Mouse (Mus musculus): ENCODE data around the gene Cd4. TPM values are rescaled to one million over a fixed set of nuclear protein-coding genes. Genes with fewer than 3 reads are reported as not detected.
"Not testable (repeated sequence)": the region's sequence is repeated elsewhere in the genome, so short reads cannot be mapped to it uniquely, and the experiment has no call there.

The Cd4 gene
- polyA plus RNA-seq, 1 experiment, result 1.3 TPM

DNA sequence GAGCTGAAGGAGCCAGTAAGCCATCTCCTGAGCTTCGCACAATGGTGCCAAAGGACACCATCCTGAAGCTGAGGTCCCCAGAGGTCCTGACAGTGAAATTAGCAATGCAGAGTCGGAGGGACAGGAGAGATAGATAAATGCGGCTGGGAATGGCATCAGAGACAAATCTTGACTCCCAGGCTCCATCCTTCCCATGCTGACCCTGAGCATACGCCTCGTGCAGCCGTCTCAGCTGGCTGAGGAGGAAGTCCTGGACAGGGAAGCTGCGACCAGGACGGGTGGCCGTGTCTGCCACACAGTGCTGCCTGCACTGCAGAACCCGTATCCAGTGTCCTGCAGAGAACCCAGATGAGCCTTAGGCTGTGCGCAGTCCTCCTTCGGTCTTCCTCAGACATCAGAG is 33.4 kb downstream of the Cd4 start:
- DNase-seq (ENCODE audit: low spot score), result no peak

DNA sequence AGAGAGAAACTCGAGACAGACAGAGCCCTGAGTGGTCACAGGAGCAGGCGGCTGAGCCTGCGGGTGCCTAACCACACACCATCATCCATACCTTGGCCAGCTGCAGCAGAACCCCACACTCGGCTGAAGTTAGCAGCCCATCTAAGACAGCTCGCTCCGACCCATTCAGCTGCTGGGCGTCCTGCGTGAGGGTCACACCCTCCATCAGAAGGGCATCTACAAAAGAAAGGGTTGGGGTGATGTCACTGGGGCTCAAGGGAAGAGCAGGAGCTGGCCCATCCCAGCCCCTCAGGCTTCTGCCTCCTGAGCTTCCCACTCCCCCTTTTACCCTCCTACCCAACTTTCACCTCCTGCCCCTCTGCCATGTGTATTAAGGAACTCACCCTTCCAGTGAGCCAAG is 37.5 kb downstream of the Cd4 start:
- no peak for DNase-seq (ENCODE audit: low spot score)

DNA sequence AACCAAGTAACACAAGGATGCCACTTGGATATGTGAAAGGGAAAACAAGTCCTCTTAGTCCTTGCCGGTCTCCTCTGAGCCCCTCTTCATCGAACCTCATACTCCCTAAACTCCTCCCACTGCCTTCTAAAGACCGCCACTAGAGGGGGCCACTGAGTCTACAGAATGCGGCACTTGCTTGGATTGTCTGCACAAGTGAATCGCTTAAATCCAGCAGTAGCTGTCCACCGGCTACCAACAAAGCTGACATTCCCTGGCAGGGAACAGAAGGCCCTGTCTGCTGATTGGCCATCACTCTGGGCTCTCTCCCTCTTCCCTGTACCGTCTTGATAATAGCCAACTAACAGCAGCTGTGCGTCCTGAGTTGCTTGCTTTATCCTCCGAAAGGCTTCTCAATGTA is 40.7 kb downstream of the Cd4 start:
- DNase-seq (ENCODE audit: low spot score), result peak; percentile 71

DNA sequence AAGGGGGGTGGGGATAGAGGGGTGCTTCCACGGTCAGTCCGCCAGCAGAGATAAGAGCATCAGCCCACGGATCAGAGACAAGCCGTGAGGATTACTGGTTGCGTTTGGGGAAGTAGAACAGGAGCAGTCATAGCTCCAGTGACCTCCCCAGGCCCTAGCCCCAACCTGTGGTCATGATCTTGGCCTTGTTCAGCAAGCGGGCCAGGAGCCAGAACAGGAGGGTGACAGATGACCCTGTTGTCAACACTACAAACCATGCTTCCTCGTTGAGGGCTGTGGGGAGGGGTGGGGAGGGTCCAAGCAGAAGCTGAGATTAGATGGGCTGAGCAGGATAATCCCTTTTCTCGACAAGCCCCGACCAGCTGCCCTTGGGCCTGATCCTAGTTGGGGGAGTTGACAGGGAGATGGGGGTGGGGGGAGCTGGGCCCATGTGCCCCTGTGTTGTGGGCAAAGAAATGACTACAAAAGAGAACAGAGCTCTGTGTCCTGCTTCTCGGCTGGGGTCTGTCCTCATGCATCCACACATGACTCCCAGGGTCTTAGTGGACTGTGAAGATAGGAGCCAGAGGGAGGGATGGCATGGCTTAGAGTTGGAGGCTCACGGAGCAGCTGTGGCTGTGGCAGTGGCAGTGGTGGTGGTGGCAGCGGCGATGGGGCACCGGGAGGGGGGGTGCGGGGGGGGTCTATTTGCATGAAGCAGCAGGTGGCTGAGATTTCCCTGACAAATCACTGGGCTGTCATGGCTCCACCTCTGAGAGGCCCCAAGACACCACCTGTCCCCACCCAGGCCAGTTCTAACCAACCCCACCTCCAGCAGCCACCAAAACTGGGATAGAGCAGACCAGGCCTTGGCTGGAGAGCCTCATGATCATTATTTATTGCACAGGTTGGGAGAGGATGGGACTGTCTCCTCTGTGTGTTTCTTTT is 47.5 kb downstream of the Cd4 start, which contains the start of gene Gnb3:
Gnb3 (minus strand) TSS at position 35 of the 927 bp plus-strand sequence.
- no peak for DNase-seq (ENCODE audit: low spot score)

DNA sequence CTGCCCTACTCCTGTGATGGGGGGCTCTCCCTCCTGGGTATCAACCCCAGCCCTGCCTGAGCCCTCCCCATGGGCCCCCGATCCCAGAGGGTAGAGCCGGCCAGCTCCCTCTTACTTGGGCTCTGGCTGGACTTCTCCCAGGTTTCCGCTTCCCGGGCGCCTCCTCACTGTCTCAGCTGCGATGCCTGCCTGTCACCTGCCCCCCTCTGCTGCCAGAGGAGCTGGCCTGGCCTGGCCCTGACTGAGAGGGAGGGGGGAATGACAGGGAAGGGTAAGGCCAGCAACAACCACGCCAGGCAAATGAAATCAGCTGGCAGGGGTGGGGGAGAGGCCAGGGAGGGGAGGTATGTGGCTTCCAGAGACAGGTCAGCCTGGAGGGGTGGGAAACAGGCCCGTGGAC is 48.2 kb downstream of the Cd4 start:
- DNase-seq (ENCODE audit: low spot score), result no peak

DNA sequence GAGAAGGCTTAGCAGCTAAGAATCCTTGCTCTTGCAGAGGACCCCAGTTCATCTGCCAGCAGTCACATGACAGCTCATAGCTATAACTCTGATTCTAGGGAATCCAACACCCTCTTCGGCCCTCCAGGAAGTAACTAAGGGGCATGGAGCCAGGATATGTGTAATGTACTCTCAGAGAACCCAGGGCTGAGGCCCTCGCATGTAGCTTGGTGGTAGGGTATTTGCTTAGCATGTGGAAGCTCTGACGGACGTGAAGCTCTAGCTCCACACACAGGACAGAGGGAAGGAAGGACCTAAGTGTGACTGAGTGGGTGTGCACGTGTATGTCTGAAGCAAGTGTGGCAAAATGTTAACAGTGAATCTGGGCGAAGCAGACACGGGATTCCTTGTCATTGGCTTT is 51.6 kb downstream of the Cd4 start:
- no peak for DNase-seq (ENCODE audit: low spot score)

DNA sequence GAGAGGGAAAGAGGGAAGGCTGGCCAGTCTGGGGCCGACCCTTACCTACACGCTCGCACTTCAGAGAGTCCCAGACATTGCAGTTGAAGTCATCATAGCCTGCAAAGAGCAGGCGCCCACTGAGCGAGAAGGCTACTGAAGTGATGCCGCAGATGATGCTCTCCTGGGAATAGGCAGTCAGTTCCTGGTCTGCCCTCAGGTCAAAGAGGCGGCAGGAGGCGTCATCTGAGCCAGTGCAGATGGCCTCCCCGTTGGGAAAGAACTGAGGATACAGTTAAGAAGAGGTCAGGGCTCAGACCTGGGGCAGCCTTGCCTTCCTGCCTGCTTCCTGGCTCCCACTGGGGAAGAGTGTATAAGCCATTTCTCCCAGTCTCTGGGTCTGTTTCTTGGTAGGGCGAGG is 52.5 kb downstream of the Cd4 start:
- DNase-seq (ENCODE audit: low spot score), result no peak

DNA sequence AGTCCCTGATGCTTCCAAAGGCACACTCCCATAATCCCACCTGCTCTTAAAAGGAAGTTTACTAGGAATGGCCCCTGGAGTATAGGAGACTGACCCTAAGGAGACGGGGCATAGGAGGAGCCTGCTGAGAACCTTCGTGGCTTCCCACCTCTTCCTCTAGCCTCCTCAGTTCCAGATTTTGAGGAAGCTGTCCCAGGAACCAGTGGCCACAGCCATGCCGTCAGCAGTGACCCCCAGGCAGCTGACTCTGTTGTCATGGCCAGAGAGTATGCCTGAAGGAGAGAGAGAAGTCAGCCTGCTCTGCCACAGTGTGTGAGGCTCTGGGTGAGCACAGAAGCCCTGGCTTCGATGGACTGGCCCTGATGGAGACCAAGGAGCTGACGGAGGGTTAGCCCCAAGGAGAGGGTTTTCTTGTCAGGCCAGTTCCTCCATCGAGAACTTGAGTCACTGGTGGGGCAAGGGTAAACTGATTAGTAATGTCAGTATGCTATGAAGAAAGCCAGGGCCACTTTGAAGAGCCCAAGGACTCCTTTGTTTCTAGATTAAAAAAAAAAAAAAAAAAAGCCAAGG is 53.4 kb downstream of the Cd4 start:
- no peak for DNase-seq (ENCODE audit: low spot score)

DNA sequence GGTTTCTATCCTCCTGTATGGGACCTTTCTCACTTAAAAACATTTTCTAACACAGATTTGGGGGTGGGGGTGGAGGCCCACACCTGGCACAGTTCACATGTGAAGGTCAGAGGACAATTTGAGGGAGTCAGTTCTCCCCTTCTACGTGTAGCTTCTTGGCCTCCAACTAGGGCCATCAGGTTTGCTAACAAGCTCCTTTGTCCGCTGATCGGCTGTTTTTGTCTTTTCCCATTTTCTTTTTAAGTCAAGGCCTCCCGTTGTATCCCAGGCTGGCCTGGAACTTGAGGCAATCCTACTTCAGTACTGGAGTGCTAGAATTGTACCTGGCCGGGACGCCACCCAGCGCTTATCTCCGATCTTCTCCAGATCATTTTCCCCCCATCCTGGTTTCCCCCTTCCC is 56.4 kb downstream of the Cd4 start:
- no peak for DNase-seq (ENCODE audit: low spot score)

DNA sequence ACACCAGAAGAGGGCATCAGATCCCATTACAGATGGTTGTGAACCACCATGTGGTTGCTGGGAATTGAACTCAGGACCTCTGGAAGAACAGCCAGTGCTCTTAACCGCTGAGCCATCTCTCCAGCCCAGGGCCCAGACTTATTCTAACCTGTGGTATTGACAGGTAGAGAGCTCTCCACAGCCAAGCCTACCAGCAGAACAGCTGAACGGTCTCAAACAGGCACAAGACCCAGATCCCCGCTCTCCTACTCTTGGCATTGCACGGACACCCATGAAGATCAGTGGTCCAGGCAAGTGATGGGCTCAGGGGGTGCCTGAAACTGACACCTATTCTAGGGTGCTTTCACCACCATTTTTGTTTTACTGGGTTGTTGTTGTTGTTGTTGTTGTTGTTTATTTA is 56.8 kb downstream of the Cd4 start:
- DNase-seq (ENCODE audit: low spot score), result not testable (repeated sequence)

DNA sequence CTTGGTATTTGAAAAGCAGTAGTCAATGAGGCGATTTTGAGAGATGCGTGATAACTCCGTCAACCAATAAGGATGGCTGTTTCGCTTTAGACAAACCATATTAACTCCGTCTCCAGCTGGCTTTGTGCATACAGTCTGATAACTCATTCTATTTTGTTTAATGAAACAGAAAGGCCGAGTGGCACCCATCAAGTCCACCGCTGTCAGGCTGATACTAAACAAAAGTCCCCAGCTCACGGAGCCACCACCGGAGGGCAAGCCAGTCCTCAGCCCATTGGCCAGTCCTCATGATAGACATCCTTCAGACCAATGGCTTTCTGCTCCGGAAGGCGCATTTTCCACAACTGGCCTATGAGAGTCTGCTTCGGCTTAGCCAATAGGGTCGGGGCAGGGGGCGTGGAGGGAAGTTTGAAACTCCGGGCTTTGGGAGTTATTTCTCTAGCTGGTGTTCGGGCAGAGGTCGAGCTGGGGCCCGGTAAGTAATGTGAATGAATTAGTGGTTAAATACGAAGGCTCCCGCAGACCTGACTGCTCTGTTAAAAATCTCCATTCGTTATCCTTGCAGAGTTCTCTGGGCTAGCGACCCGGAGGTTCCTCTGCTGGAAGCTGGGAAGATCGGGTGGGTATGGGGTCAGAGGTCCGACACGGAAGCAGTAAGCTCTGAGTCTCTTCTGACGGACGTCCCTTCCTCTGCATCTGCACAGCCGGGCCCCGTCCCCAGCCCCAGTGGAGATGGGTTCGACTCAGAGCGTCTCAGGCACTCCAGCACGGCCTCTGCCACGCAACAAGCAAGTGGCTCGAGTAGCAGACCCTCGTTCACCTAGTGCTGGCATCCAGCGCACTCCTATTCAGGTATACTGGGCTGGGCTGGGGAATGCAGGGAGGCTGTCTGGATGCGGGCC is 58.0 kb downstream of the Cd4 start:
- peak; percentile 80 for DNase-seq (ENCODE audit: low spot score)

DNA sequence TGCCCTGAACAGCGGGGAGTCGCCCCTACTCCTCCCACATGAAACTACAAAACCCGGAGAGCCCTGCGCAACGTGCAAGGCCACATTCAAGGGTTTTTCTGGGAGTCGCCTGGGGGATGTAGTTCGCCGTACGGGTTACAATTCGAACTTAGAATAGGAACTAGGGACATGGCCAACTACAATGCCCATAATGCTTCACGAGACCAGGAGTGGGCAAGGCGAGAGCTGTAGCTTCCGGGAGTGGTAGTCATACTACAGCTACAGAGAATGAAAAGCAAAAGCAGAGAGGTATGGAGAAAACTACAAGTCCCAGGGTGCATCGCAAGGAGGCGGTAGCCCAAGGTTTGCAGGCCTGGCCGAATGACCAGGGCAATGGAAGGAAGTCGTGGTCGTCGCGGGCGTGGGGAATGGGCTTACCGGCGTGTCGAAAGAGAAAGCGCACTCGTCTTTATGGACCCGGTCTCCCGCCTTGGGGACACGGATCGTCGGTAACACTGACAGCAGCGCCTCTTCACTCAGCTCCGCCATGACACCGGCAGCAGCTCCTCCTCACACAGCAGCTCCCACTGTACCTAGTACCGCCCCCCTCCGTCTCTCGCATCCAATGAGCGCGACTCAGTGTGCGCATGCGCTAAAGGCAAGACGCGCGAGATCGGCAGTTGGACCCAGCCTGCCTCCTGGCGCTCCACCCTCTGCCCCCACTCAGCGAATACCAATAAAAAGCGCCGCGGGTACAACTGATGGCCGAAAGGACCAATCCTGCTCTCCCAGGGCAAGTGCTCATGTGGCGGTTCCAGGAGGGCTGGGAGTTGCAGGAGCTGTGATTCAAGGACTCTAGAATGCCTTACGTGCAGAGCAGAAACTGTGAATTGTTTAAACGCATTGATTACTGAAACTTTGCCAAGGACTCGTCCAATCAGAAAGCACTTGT is 58.9 kb downstream of the Cd4 start, which contains the start of the genes Usp5 and Cdca3:
Usp5 (minus strand) TSS at position 617 of the 931 bp plus-strand sequence.
Cdca3 (plus strand) TSS at position 680 of the 931 bp plus-strand sequence.
- peak; percentile 94 for DNase-seq (ENCODE audit: low spot score)

DNA sequence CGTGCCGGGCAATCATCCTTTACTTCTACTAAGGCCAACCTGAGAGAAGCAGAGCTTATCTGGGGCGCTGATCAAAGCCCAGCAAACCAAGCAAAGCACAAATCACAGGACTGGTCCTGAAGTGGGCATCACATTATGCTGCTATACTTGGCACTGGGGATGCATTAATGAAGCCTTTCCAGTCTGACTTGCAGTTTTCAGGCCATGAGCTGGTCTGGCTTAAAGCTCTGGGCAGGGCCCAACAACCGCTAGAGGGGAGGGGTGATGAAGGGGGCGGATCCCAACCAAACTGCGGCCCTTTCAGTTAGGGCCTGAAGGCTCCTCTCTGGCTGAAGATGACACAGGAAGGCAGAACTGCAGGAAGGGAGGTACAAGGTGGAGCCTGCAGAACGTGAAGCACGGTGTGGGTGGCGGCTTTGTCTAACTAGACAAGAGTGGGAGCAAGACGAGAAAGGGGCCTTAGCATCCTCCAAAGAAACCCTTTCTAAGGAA is 59.9 kb downstream of the Cd4 start:
- DNase-seq (ENCODE audit: low spot score), result no peak

DNA sequence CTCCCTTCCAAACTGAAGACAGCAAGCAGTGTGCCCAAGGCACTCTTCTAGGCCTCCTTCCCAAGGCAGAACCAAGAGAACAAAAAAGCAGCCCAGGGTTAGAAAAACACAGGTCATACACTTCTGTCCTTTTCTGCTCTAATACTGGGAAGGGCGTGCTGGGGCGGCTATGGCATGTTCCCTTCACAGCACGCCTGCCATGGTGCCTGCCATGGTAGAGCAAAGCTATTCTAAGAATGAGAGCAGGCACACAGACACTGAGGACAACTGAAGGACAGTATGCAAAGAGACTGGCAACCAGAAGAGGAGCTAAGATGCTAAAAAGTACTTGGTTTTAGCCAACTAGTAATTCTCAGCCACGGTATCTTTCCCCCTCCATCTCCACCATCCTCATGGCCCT is 66.0 kb downstream of the Cd4 start:
- no peak for DNase-seq (ENCODE audit: low spot score)

DNA sequence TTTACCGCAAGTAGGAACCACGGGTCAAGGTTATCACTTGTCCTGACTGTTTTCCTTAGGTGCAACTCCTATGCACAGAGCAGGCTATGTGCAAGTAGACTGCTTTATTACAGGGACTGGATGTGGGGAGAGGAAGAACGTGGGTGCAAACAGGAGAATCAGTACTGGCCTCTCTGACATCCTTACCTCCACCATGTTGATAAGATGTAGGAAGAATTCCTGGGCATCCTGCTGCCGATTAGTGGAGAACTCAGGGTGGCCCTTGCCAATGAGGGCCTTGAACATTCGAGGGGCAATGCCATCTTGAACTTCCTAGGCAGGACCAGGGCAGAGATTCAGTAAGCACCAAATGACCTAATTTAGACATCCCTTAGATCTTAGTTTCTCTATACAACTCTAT is 67.1 kb downstream of the Cd4 start:
- DNase-seq (ENCODE audit: low spot score), result no peak

DNA sequence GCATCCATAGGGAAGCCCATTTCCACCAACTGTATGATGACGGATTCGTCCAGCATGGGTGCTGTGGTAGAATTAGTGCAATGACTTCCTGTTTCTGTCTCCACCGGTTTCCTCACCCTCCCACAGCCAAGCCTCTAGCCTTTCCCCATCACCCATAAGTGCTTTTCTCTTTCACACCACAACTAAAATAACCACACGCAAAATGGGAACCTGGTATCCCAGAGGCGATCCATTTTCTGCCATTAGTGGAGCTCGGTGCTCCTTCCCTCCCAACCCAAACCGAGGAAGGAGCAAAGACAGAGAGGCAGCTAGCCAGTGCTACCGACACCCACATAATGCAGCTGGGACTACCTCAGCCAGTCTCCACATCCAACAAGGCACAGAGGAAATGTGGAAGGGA is 70.0 kb downstream of the Cd4 start:
- DNase-seq (ENCODE audit: low spot score), result no peak

DNA sequence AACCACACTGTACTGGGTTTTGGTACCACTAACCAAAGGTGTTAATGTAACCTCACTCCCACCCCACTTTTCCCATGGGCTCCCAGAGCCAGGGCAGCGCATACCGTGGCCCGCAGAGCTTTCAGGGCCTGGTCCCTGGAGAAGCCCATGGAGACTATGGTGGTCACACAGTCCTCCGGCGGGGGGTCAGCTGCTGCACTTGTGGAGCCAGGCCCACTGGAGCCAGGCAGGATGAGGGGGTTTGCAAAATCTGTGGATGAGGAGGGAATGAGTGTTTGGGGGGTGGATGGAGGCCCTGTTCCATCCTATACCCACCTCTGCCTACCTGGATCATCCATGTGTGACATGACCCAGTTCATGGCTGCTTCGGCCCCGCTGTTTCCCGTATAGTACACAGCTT is 70.5 kb downstream of the Cd4 start:
- DNase-seq (ENCODE audit: low spot score), result no peak

DNA sequence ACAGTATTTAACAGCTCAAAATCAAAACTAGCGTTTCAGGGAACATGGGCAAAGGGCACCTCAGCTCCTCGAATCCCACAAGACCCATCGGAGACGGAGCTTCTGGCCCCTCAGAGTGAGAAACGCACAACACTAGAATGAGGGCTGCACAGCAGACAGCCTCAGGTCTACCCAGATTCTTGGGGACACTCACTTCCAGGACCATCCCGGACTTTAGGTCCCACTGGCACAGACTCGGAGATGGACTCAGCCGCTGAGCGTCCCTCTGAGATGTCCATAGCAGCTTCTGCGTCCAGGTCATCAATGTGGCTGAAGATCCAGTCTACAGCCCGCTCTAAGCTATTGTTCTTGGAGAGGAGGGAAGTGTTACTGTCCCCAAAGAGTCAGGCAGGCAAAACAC is 70.9 kb downstream of the Cd4 start:
- no peak for DNase-seq (ENCODE audit: low spot score)

DNA sequence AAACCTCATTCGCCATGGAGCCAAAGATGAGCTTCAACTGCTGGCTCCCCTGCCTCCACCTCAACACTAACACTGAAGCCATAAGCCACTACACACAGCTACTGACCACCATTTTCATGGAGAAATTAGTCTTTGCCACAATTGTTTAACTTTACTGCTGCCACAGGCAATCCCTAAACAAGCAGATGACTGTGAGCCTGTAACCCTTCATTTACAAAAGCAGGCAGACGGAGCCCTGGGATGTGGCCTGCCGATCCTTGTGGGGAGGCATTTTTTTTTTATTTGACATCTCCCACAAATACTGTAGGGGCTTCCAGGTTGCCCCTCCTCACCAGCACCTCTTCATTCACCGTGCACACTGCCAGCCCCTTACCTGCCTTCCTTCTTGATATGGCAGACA is 71.4 kb downstream of the Cd4 start:
- no peak for DNase-seq (ENCODE audit: low spot score)

DNA sequence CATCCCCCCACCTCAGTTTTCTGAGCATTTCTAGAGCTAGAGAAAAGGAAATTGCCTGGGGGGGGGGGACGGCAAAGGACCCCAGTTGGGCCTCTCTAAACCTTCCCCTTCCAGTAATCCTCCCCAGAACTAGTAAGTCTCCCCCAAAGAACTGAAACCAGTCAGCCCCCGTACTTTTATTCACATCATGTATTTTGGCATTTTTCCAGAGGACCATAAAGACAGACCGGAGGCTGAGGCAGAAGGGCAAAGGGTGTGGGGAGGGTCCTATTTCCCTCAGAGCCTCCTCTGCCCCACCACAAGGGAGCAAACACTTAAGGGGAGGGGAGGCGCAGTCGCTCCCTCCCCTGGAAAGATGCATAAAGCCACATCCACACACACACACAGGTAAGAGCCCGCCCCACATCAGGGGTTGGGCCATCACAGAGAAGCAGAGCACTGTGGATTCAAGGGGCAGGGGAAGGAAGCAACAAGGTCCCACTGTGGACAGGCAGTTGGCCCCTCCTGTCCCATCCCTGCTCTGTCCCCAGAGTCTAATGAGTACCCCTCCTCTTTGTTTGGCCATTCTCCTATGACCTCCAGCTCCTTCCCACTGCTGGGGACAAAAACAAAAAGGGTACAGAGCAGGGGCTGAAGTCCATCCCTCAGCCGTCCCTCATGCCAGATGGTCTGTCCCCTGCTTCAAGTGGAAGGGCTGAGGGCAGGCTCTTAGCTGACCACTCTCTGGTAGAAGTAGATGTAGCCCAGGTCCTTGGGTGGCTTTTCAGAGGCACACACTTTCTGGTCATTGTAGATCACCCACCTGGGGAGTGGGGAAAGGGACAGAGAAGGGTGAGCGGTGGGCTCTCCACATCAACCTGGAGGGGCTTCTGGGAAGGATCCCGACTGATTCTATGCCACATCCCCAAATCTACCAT is 72.9 kb downstream of the Cd4 start:
- peak; percentile 19 for DNase-seq (ENCODE audit: low spot score)

Data from urinary bladder, adult 2 months (tissue).